Mouse (Mus musculus): Measurements from ENCODE around the gene Arhgap45. TPM values are rescaled to one million over a fixed set of nuclear protein-coding genes. Genes with fewer than 3 reads are reported as not detected.
A peak's percentile ranks its signal among the peaks of the same experiment; 100 is the strongest.

Gene Arhgap45
- total and polyA plus RNA-seq, 2 experiments from 2014 or later, result 1.6 to 1.7 TPM

DNA sequence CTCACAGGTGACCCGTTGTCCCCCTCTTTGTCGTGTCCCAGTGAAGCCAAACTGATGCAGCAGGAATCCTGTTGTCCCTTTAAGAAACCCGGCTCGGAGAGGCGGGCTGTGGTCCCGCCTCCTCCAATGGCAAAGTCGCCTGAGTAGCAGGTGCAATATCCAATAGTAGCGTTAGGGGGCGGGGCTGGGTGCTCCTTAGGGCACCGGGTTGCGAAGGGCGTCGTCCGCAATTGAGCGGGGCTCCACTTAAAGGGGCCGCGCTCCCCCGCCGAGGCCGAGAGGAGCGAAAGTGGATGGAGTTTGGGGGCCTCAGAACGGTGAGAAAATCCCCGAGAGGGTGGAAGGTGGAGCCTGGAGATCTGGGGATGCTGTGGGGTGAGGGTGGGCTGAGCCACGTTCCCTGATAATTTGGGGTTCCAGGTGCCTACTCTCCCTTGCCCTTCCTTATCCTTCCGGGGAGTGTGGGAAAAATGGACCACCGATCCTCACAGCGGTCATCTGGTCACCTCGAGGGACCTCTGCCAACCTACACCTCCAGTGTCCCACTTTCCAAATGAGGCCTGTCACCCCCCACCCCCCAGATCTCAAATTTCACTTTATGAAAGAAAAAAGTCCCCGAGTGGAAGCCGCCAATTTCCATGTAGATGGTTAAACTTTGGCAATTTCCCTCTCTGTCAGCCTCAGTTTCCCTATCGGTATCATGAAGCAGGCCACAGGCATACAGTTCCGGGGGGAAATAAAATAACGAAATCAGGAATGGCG is 20.0 kb upstream of the Arhgap45 start, which contains the start of gene Abca7:
Gene Abca7 (plus strand): TSS at position 223 of the 762 bp plus-strand sequence.
- Histone ChIP-seq H3K4me2 (ENCODE audit: low read depth, low read length, poor library complexity, severe bottlenecking) (peak within 1 kb of the TSS; percentile 72), H3K27ac (ENCODE audit: low read depth, low read length) (no peak within 1 kb of the TSS), H3K27me3 (ENCODE audit: insufficient read depth, low read length) (no peaks in the 10 kb centered on the region), H3K9ac (replicated peaks; ENCODE audit: low read length, poor library complexity, severe bottlenecking) (peak within 1 kb of the TSS; percentile 25; the same call in 1 of the 2 replicates), H3K9me3 (ENCODE audit: low read length) (no peaks in the 10 kb centered on the region), H3K36me3 (ENCODE audit: insufficient read depth, low read length) (no peaks in the 10 kb centered on the region), H3K4me1 (ENCODE audit: insufficient read depth, low read length) (no peaks in the 10 kb centered on the region), H3K4me3 (ENCODE audit: low read depth, low read length) (peak within 1 kb of the TSS; percentile 38)
- DNase-seq (ENCODE audit: low spot score) (peak; percentile 98), ATAC-seq (ENCODE audit: low FRiP score) (peak; percentile 92)
- TF ChIP-seq CTCF (IDR thresholded peaks at IDR 0.05), result peak; percentile 41
- WGBS, result under 1% methylated on average over 34 of the region's 34 CpGs

DNA sequence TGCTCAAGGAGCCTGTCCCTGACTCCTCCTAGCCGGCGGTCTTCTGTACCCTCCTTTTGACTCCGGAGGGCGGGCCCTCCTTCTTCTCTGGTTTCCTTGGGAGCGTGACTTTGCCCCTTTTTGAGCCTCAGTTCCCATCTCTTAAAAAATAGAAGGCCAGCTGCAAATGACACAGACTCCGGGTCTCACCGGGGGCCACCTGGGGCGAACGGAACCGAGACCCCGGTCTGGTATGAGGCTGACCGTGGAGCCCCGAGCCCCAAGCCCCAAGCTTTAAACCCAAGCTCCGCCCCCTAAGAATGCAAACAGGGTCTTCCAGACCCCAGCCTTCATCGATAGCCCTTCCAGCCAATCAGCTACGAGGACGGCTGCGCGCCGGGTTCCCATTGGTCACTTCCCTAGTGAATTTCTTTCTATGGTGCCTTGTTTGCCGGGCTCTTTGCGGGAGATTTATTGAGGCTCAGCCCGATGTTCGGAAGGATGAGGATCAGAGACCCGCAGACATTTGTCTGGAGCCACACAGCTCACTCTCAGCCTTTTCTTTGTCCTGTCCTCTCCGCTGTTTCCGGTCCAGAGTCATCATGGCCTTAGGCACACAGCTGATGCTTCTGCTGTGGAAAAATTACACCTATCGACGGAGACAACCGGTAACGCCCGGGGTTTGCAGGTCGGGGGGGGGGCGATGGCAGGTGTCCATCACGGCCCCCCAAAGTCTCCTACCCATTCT is 19.3 kb upstream of the Arhgap45 start:
- peak; percentile 89 for DNase-seq (ENCODE audit: low spot score)
- Histone ChIP-seq H3K27me3 (ENCODE audit: insufficient read depth, low read length) (peaks cover 4% of the 10 kb centered on the region; the same call in 1 of the 2 replicates), H3K4me3 (ENCODE audit: low read depth, low read length) (peak overlapping the region; percentile 38), H3K36me3 (ENCODE audit: insufficient read depth, low read length) (no peaks in the 10 kb centered on the region), H3K9me3 (ENCODE audit: low read length) (no peaks in the 10 kb centered on the region), H3K9ac (replicated peaks; ENCODE audit: low read length, poor library complexity, severe bottlenecking) (no peak overlapping the region), H3K4me1 (ENCODE audit: insufficient read depth, low read length) (no peaks in the 10 kb centered on the region), H3K27ac (ENCODE audit: low read depth, low read length) (no peak overlapping the region), H3K4me2 (ENCODE audit: low read depth, low read length, poor library complexity, severe bottlenecking) (peak overlapping the region; percentile 72)
- no peak for TF ChIP-seq CTCF (IDR thresholded peaks at IDR 0.05)
- under 1% methylated on average over 35 of the region's 35 CpGs for WGBS
- ATAC-seq (ENCODE audit: low FRiP score), result peak; percentile 42; the same call in 1 of the 2 replicates

DNA sequence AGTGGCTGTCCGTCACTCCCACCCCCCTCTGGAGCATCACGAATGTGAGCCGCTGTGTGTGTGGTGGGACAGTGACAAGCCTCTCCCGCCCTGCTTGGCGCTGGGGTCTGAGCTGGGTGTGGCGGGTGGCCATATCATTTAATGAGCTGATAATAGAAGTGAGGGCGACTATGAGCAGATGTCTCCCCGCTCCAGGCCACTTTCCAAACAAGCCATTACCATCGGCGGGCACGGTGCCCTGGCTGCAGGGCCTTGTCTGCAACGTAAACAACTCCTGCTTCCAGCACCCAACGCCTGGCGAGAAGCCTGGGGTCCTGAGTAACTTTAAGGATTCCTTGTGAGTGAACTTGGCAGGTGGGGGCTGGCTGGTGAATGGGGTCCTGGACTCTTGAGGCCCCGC is 18.6 kb upstream of the Arhgap45 start:
- no peak overlapping the region for H3K27ac ChIP-seq (ENCODE audit: low read depth, low read length)
- TF ChIP-seq CTCF (IDR thresholded peaks at IDR 0.05), result no peak
- no peak for ATAC-seq (ENCODE audit: low FRiP score)

DNA sequence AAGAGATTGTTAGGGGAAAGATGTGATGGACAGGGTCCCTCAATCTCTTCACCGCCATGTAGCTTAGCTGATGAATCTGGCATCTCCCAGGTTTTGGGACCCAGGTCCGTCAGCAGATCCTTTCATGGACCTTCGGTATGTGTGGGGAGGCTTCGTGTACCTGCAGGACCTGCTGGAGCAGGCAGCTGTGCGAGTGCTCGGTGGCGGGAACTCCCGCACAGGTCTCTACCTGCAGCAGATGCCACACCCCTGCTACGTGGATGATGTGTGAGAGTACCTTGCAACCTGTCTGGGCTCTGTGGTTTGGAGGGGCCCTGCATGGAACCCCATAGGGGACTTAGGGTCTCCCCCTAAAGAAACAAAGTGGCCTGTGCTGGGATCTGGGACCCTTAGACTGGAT is 14.5 kb upstream of the Arhgap45 start:
- 84% methylated on average over 9 of the region's 9 CpGs for WGBS
- peaks cover 5% of the 10 kb centered on the region; the same call in 1 of the 2 replicates for H3K27me3 ChIP-seq (ENCODE audit: insufficient read depth, low read length)
- no peaks in the 10 kb centered on the region for H3K36me3 ChIP-seq (ENCODE audit: insufficient read depth, low read length)

More for the DNA sequence above, 18.6 kb upstream of the Arhgap45 start:
- peak; percentile 50 for DNase-seq (ENCODE audit: low spot score)
- H3K9ac ChIP-seq (replicated peaks; ENCODE audit: low read length, poor library complexity, severe bottlenecking), result no peak overlapping the region
- H3K4me3 ChIP-seq (ENCODE audit: low read depth, low read length), result peak overlapping the region; percentile 38
- peaks cover 5% of the 10 kb centered on the region; the same call in 1 of the 2 replicates for H3K27me3 ChIP-seq (ENCODE audit: insufficient read depth, low read length)
- no peaks in the 10 kb centered on the region for H3K4me1 ChIP-seq (ENCODE audit: insufficient read depth, low read length)
- H3K36me3 ChIP-seq (ENCODE audit: insufficient read depth, low read length), result no peaks in the 10 kb centered on the region
- H3K9me3 ChIP-seq (ENCODE audit: low read length), result no peaks in the 10 kb centered on the region
- peak overlapping the region; percentile 72 for H3K4me2 ChIP-seq (ENCODE audit: low read depth, low read length, poor library complexity, severe bottlenecking)
- 9% methylated on average over 15 of the region's 15 CpGs for WGBS

DNA sequence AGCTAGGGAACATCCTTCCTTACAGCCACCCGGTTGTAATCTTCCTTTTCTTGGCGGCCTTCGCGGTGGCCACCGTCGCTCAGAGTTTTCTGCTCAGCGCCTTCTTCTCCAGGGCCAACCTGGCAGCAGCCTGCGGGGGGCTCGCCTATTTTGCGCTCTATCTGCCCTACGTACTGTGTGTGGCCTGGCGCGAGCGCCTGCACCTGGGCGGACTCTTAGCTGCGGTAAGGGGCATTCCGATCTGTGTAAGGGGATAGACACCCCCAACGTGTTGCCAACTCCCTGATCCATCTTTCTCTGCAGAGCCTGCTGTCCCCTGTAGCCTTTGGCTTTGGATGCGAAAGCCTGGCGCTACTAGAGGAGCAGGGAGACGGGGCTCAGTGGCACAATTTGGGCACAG is 13.6 kb upstream of the Arhgap45 start:
- H3K9ac ChIP-seq (replicated peaks; ENCODE audit: low read length, poor library complexity, severe bottlenecking), result no peak overlapping the region
- no peak for TF ChIP-seq CTCF (IDR thresholded peaks at IDR 0.05)
- H3K27ac ChIP-seq (ENCODE audit: low read depth, low read length), result no peak overlapping the region
- ATAC-seq (ENCODE audit: low FRiP score) (no peak), DNase-seq (ENCODE audit: low spot score) (no peak)
- H3K4me1 ChIP-seq (ENCODE audit: insufficient read depth, low read length), result no peaks in the 10 kb centered on the region
- no peak overlapping the region for H3K4me2 ChIP-seq (ENCODE audit: low read depth, low read length, poor library complexity, severe bottlenecking)
- no peaks in the 10 kb centered on the region for H3K9me3 ChIP-seq (ENCODE audit: low read length)
- WGBS, result 30% methylated on average over 21 of the region's 21 CpGs
- H3K4me3 ChIP-seq (ENCODE audit: low read depth, low read length), result no peak overlapping the region
- no peaks in the 10 kb centered on the region for H3K36me3 ChIP-seq (ENCODE audit: insufficient read depth, low read length)
- H3K27me3 ChIP-seq (ENCODE audit: insufficient read depth, low read length), result peaks cover 5% of the 10 kb centered on the region; the same call in 1 of the 2 replicates

More for the DNA sequence above, 14.5 kb upstream of the Arhgap45 start:
- DNase-seq (ENCODE audit: low spot score) (no peak), ATAC-seq (ENCODE audit: low FRiP score) (no peak)
- Histone ChIP-seq H3K4me3 (ENCODE audit: low read depth, low read length) (no peak overlapping the region), H3K4me1 (ENCODE audit: insufficient read depth, low read length) (no peaks in the 10 kb centered on the region), H3K9ac (replicated peaks; ENCODE audit: low read length, poor library complexity, severe bottlenecking) (no peak overlapping the region), H3K9me3 (ENCODE audit: low read length) (no peaks in the 10 kb centered on the region), H3K4me2 (ENCODE audit: low read depth, low read length, poor library complexity, severe bottlenecking) (no peak overlapping the region), H3K27ac (ENCODE audit: low read depth, low read length) (no peak overlapping the region)
- no peak for TF ChIP-seq CTCF (IDR thresholded peaks at IDR 0.05)
